Mouse (Mus musculus) adrenal gland, adult 8-10 months (tissue): ENCODE measurements at regions not wholly inside any gene's neighbourhood (a gene's known extent, or its start where the extent isn't known, plus 50 kb on each side); places are given as distances from the start of the nearest gene placed in this dataset.

Source experiments
- DNase-seq: peaks from one replicate; pipeline ENCODE4 v3.0.0; 2022

- no peak for DNase-seq
Observed at GRCm38 (mm10) chr3:70215195-70215594, 207.8 kb downstream of the Otol1 start.

DNA sequence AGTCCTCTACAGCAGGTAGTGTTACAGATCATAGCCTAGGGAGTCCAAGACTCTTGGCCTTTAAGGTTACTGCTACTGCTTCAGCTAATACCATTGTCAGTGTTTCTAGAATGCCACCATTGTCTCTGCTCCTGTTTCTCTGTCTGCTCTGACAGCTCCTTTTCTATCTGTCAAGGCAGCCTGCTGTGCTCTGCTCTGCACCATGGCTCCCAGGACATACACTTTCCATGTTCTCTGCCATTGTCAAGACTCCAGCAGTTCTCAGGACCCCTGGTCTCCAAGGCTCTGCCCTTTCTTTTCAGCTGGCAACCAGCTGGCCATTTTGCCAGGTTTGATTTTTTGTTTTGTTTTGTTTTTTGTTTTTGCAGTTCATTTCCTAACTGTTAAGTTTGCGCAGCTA, 208.7 kb downstream of the Otol1 start:
- DNase-seq: no peak

DNA sequence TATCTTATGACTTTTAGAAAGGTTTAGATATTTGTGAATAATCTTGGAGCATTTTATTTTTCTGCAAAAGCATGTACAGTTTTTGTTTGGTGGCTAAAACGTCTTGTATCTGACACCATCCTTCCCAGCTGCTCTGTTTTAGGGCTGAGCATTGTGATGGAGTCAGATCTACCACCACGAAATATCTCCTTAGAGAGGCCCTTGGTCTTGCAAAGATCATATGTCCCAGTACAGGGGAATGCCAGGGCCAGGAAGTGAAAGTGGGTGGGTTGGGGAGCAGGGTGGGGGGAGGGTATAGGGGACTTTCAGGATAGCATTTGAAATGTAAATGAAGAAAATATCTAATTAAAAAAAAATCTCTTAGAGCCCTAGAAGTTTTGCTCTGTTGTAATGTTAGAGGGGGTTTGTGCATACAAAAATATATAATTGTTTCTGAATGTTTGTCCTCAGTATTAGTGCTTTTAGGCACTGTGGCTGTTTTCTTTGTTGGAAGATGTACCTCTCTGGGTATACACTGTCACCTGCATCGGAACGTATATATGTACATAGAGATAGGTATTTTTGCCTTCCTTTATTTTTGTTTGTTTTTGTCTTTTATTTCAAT, 211.4 kb downstream of the Otol1 start:
- DNase-seq: no peak

- DNase-seq: no peak
Observed at GRCm38 (mm10) chr3:70223443-70224065, 216.1 kb downstream of the Otol1 start.

GRCm38 (mm10) chr3:70224846-70225245, 217.4 kb downstream of the Otol1 start:
- DNase-seq: no peak

DNA sequence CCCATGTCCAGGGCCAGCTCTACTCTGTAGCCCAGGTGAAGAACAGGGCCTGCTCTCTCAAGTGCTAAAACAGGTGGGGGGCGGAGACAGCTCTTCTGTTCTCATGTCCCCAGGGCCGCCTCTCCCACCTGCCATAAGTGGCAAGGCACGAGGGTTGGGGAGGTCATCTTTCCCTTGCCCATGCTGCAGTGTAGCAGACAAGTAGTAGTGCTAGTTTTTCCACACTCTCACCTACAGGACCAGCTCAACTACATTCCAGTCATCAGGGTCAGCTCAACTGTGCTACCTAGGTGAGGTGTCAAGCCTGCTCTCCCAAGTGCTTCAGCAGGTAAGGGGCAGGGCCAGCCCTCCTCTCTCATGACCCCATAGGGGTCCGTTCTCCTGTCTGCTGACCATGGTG, 219.8 kb downstream of the Otol1 start:
- no peak for DNase-seq

GRCm38 (mm10) chr3:70248655-70249054, 241.2 kb downstream of the Otol1 start:
- no peak for DNase-seq

DNA sequence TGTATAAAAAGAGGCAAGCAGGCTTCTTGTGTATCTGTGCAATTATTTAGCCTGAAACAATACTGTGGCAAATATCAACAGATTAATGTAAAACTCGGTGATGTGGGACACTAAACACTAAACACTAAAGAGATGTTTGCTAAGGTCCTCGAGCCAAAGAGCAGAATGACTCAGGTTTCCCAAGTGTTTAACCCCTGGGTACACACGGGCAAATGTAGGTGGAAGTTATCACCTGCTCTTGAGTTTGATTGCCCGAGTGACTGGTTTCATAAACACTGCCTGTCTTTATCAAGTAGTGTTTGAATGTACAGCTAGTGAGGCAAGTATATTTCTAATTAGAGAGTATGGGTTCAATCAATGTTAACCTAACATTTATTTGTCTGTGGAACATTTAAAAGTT, 242.5 kb downstream of the Otol1 start:
- DNase-seq: no peak

DNA sequence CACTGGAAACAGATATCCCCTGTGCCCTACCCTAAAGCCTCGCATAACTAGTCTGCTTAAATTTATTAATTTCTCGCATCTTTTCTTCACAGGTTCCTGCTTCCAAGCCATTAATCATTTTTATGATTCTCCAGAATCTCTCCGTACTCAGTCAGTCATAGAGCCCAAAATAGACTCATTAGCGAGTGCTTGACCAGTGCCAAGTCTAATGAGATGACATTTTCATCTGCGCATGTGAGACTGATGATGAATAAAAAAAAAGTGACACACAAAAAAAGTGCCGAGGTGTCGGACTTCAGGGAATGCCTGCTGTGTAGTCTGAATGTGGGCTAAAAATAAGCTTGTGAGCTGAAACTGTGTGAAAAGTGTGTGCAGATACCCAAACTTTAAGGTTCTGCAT, 243.3 kb downstream of the Otol1 start:
- DNase-seq: no peak

- no peak for DNase-seq
Observed at GRCm38 (mm10) chr3:70263318-70263717, 255.9 kb downstream of the Otol1 start.

GRCm38 (mm10) chr3:70288590-70289388, 281.4 kb downstream of the Otol1 start:
- DNase-seq: no peak

DNA sequence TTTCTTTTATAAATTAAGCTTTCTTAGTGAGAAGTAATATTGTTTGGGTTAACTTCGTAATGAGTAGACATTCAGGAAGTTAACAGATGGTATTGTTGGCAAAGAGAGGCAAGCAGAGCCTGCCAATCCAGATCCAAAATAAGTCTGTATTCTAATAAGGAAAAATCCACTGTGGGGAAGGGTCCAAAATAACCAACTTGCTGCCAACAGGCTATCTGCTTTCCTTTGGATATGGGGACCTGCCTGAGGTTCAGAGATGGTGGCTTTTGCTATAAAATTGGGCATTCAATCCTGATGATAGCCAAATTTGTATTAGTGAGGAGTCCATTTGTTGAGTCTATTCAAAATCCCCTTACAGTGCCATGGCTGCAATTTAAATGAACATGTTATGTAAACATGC, 300.1 kb downstream of the Otol1 start:
- DNase-seq: no peak

DNA sequence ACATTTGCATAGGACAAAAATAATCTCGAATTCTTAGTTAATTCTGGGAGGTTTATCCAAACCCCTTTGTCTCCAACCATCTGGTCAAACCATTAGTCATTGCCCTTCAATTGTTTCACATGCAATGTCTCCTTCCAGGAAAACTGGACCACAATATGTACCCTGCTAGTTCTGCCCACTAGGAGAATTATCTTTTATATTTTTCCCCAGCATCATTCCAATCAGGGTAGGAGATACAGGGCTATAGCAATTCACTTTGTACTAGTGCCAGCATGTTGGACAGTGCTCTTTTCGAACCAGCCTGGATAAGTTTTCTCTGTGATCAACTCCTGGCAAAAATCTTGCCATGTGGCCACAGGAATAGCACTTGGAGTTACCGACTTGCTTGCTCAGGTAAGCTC, 300.6 kb downstream of the Otol1 start:
- DNase-seq: no peak

DNA sequence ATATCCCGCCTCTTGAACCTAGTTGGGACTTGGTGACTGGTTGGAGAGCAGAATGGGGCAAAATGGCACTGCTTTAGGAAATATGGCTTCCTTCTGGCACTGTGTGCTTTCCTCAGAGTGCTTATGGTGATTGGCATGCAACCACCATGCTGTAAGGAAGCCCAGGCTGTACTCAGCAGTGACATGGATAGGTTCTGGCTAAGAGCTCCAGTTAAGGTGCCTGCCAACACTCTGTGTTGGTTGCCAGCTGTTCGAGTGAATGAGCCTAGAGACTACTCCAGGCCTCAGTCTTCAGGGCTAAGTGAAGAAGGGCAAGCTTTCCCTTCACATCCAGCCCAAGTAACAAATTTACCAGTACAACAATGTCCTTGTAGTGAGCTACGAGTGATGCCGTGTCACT, 301.9 kb downstream of the Otol1 start:
- DNase-seq: no peak

DNA sequence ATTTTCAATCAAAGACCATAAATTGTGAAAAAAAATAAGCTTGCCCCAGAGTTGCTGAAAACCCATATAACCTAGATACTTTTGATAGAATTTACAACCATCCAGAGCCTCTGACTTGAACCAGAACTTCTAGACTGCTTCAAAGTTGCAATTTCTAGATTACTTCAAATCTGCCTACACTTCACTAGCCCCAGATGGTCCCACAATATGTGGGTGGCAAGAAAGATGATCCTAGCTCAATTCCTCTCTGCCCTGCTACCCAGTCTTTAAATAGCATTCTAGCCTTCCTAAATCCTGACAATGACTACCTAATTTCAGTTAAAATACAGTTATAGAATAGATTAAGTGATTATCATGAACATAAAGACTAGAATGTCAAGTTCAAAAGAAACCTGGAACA, 303.6 kb downstream of the Otol1 start:
- no peak for DNase-seq

DNA sequence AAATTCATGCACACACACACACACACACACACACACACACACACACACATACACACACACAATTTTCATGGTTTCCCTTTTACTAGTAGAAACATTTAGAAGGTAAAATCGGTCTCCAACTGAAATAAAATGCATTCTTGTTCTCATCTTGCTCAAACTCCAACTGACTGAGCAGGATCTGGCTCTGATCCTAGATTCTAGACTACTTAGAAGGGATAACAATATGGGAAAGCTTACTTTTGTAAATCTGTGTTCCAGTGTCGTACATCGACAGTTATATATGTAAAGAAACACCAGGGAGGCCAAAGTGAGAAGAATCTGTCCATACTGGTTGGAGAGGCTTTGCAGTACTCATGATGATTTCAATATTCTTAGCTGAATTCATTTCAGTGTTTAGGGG, 304.6 kb downstream of the Otol1 start:
- no peak for DNase-seq

- no peak for DNase-seq
Observed at GRCm38 (mm10) chr3:70313119-70313868, 305.9 kb downstream of the Otol1 start.

- DNase-seq: no peak
Observed at GRCm38 (mm10) chr3:70314239-70314638, 306.8 kb downstream of the Otol1 start.

DNA sequence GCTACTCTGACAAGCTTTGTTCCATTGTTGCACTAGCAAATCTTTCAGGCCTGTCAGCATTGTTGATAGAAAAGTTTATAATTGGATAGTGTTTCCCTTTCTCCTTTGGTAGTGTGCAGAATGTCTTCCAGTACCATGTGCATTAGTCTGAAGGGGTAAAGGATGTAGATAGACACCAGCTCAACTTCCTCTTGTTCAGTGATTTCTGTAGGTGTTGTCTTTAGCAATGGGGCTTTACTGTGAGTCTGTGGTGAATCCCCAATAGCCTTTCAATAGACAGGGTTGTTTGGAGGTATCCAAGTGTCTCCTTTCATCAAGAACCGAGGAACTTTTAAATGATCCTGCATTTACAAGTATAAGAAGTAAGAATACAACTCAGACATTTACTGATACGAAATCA, 311.0 kb downstream of the Otol1 start:
- no peak for DNase-seq

- no peak for DNase-seq
Observed at GRCm38 (mm10) chr3:70319139-70319538, 311.7 kb downstream of the Otol1 start.

GRCm38 (mm10) chr3:70321161-70321657, 313.8 kb downstream of the Otol1 start:
- no peak for DNase-seq

DNA sequence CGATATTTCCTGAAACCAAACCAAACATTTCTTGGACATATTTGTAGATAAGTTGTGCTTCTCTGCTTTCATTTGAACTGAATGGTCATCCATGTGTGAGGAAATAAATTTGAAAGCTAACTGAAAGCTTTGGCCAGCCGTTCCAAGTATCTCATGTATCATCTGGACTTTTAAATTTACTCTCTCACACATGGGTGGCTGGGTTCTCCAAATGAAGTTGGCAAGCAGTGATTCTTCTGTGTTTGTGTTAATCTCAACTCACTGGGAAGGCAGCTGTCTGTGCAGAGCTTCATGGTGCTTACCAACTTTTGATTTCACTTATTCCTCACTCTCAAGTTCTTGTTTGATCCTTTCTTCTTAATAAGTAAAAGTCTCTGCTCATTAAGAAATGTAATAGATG, 317.3 kb downstream of the Otol1 start:
- no peak for DNase-seq
